Mouse (Mus musculus) adrenal gland, postnatal 10 days (tissue): ENCODE results near the gene Hoxd8. TPM values are rescaled to one million over a fixed set of nuclear protein-coding genes. Genes with fewer than 3 reads are reported as not detected.

Source experiments
- DNase-seq: peaks from one replicate; pipeline ENCODE4 v3.0.0; 2021; ENCODE audit warnings: mixed read lengths
- total RNA-seq, 2 experiments: library from RNA; stranded (reverse); gene quantifications; 2 replicates each; pipeline ENCODE4 v1.2.3; 2021

Gene Hoxd8
- total RNA-seq, 2 experiments from 2014 or later = 25.0 to 26.2 TPM

GRCm38 (mm10) chr2:74669650-74670235 lies 34.7 kb upstream of the Hoxd8 start:
- DNase-seq = no peak

- no peak for DNase-seq
Measured at GRCm38 (mm10) chr2:74670632-74671188, 33.7 kb upstream of the Hoxd8 start.

GRCm38 (mm10) chr2:74671847-74672246 lies 32.6 kb upstream of the Hoxd8 start:
- DNase-seq = no peak

GRCm38 (mm10) chr2:74672481-74673362 lies 31.7 kb upstream of the Hoxd8 start:
- peak; percentile 63 for DNase-seq

GRCm38 (mm10) chr2:74673835-74674425 lies 30.5 kb upstream of the Hoxd8 start:
- no peak for DNase-seq

- no peak for DNase-seq
Measured at GRCm38 (mm10) chr2:74674881-74675665, 29.3 kb upstream of the Hoxd8 start, which contains the start of gene Hoxd12. Gene Hoxd12 (plus strand): TSS chr2:74675013.

- DNase-seq = no peak
Measured at GRCm38 (mm10) chr2:74675666-74676282, 28.6 kb upstream of the Hoxd8 start.

GRCm38 (mm10) chr2:74676376-74677052 lies 27.9 kb upstream of the Hoxd8 start:
- DNase-seq = no peak

GRCm38 (mm10) chr2:74677106-74677505 lies 27.3 kb upstream of the Hoxd8 start:
- no peak for DNase-seq

GRCm38 (mm10) chr2:74678891-74679595 lies 25.4 kb upstream of the Hoxd8 start, which contains the start of gene Hoxd11:
Gene Hoxd11 (plus strand): TSS chr2:74679557.
- no peak for DNase-seq

- DNase-seq = no peak
Measured at GRCm38 (mm10) chr2:74679596-74679971, 24.8 kb upstream of the Hoxd8 start.

GRCm38 (mm10) chr2:74679980-74680379 lies 24.4 kb upstream of the Hoxd8 start:
- DNase-seq = no peak

- DNase-seq = no peak
Measured at GRCm38 (mm10) chr2:74680561-74681398, 23.6 kb upstream of the Hoxd8 start.

- no peak for DNase-seq
Measured at GRCm38 (mm10) chr2:74681594-74682531, 22.6 kb upstream of the Hoxd8 start.

- DNase-seq = no peak
Measured at GRCm38 (mm10) chr2:74682796-74683195, 21.6 kb upstream of the Hoxd8 start.

GRCm38 (mm10) chr2:74683471-74683951 lies 20.9 kb upstream of the Hoxd8 start:
- no peak for DNase-seq

- DNase-seq = no peak
Measured at GRCm38 (mm10) chr2:74684106-74684505, 20.3 kb upstream of the Hoxd8 start.

GRCm38 (mm10) chr2:74685059-74685603 lies 19.3 kb upstream of the Hoxd8 start:
- no peak for DNase-seq
